Mouse (Mus musculus) erythroblast, embryonic 14.5 days (primary cell): ENCODE measurements around the gene Pth. TPM values are rescaled to one million over a fixed set of nuclear protein-coding genes. Genes with fewer than 3 reads are reported as not detected.

ENCODE experiments used
- H3K27me3 ChIP-seq: 2 replicates; pipeline ENCODE4 v1.6.1; 2012; ENCODE audit warnings: inconsistent platforms; ENCODE audit not compliant: control insufficient read depth
- H3K36me3 ChIP-seq: 2 replicates; pipeline ENCODE4 v1.6.1; 2012; ENCODE audit warnings: mild to moderate bottlenecking, inconsistent platforms; ENCODE audit not compliant: control insufficient read depth
- H3K4me1 ChIP-seq: 2 replicates; pipeline ENCODE4 v1.6.1; 2012; ENCODE audit warnings: inconsistent platforms; ENCODE audit not compliant: control insufficient read depth
- H3K4me3 ChIP-seq: replicated peaks from 2 replicates; pipeline ENCODE3; 2012; ENCODE audit warnings: moderate library complexity, mild to moderate bottlenecking, inconsistent platforms
- H3K9me3 ChIP-seq: 2 replicates; pipeline ENCODE4 v1.6.1; 2012; ENCODE audit warnings: low read length, inconsistent platforms, mixed read lengths; ENCODE audit not compliant: control insufficient read depth
- GATA1 ChIP-seq: IDR thresholded peaks from 2 replicates; pipeline ENCODE4 v1.6.1; 2012; ENCODE audit warnings: low read length, inconsistent platforms, mixed read lengths
- TAL1 ChIP-seq: IDR thresholded peaks from 3 replicates; pipeline ENCODE4 v1.6.1; 2012; ENCODE audit warnings: low read length, inconsistent platforms, mixed read lengths
- polyA plus RNA-seq: library from polyadenylated mRNA; stranded (reverse); fragments of >175 nt; gene quantifications from 2 replicates; pipeline ENCODE4 v1.2.3, GENCODE M21; 2012

Pth gene
- polyA plus RNA-seq, 1 experiment, result not detected

DNA sequence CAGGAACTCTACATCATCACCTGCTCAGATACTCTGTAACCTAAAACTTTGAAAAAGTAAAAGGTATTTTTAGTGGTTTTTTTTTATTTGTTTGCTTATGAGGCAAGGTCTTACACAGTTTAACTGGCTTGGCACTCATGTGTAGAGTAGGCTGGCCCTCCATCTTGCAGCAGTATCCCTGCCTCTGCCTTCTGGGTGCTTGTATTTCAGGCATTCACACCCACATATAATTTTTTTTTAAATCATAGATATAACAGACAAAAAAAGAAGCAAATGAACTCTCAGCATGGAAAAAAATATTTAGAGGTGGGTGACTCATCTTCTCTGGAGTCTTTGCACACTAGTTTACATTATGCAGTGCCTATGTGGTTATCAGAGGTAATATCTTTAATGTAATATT lies 9.7 kb upstream of the Pth start:
- H3K9me3 ChIP-seq, result no peaks in the 10 kb centered on the region
- no peaks in the 10 kb centered on the region for H3K4me1 ChIP-seq
- no peaks in the 10 kb centered on the region for H3K36me3 ChIP-seq
- no peaks in the 10 kb centered on the region for H3K27me3 ChIP-seq
- TF ChIP-seq TAL1, result no peak
- TF ChIP-seq GATA1, result no peak
- no peak overlapping the region for H3K4me3 ChIP-seq

DNA sequence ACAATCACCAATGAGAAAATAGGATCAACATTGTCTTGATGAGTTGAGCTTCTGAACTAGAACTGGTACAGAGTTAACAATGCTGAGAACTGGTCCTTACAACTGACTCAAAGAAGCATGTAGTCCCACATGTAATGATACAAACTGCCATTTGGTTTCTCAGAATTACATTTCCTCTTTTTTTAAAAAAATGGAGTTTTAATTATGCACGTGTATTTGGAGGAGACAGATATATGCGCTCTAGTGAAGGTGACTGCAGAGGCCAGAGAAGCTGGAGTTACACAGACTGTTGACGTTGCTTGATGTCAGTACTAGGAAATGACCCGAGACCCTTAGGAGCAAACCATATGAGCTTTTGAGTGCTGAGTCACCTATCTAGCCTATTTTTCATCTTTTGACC lies 8.3 kb upstream of the Pth start:
- H3K4me1 ChIP-seq, result peaks cover 4% of the 10 kb centered on the region
- no peaks in the 10 kb centered on the region for H3K27me3 ChIP-seq
- no peak overlapping the region for H3K4me3 ChIP-seq
- TF ChIP-seq GATA1 (no peak), TAL1 (no peak)
- no peaks in the 10 kb centered on the region for H3K9me3 ChIP-seq
- H3K36me3 ChIP-seq, result no peaks in the 10 kb centered on the region

DNA sequence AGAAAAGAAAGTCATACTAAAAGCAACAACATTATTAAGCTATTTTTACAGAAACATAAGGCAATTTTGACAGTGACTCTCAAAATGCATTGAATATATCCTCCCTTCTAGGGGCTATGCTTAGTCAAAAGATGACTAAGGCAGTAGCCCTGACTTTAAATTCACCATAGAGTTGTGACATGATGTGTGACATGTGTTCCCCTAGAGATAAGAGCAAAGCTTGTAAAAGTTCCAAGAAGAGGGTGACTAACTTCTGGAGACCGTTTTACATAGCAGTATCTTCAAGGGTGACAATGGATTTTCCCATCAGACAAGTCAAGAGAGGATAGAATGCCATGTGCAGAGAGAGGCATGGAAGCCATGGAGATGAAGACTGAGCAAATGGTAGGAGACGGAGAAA lies 3.2 kb upstream of the Pth start:
- Histone ChIP-seq H3K36me3 (no peaks in the 10 kb centered on the region), H3K27me3 (no peaks in the 10 kb centered on the region), H3K9me3 (no peaks in the 10 kb centered on the region), H3K4me3 (no peak overlapping the region), H3K4me1 (peaks cover 5% of the 10 kb centered on the region)
- no peak for TF ChIP-seq TAL1
- no peak for TF ChIP-seq GATA1

DNA sequence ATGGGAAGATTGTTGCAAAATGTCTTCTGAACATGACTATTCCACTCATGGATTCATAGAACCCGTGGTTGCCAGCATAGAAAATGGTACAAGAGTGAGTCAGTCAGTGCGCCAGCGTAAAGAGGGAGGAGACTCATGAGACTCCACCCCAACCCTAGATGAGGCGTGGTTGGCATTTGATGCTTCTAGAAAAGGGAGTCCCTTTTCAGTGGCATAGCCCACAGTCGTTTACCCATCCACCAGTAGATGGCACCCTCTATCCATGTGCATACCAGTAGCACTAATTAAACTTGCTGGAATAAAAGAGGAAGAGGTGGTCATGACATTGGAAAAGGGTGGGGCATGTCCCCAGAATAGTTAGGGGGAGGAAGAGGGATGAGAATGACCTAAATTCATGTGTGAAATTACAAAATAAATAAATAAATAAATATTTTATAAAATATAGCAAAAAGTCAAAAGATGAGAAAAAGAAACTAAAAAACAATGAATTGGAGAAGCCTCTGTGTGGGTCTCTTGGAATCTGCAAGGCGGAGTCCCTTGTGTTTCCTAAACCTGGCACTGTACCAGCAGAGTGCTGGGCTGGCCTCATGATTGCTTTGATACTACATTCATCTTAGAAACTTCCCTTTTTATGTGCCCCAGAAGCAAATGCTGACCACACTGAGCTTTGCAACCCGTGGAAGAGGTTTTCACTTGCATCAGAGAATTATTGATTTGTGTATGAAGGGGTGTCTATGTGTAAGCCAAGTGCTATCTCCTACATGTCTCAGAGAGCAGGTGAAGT lies 10.3 kb downstream of the Pth start:
- H3K9me3 ChIP-seq, result no peaks in the 10 kb centered on the region
- no peak for TF ChIP-seq TAL1
- no peak for TF ChIP-seq GATA1
- H3K4me1 ChIP-seq, result peaks cover 9% of the 10 kb centered on the region
- no peaks in the 10 kb centered on the region for H3K27me3 ChIP-seq
- no peaks in the 10 kb centered on the region for H3K36me3 ChIP-seq
- H3K4me3 ChIP-seq, result no peak overlapping the region

DNA sequence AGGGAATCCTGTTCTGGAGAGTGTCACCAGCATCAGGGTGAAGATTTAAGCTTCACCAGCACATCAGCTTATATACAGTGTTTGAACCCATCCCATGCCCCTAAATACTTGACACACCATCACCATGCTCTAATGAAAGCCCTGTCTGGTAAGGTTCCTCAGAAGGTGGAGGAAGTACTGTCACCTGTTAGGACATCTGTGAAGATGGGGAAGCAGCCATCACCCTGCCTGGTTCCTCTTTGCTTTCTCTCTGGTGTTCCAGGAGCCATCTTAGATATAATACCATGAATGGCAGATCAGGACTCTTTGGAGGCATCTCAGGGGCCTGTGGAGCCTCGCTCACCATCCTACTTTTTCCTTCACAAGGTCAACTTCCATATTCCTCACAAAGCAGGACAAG lies 15.7 kb downstream of the Pth start:
- Histone ChIP-seq H3K9me3 (no peaks in the 10 kb centered on the region), H3K27me3 (no peaks in the 10 kb centered on the region; the same call in 1 of the 2 replicates), H3K36me3 (no peaks in the 10 kb centered on the region), H3K4me1 (peaks cover 26% of the 10 kb centered on the region), H3K4me3 (no peak overlapping the region)
- TF ChIP-seq GATA1 (no peak), TAL1 (no peak)

DNA sequence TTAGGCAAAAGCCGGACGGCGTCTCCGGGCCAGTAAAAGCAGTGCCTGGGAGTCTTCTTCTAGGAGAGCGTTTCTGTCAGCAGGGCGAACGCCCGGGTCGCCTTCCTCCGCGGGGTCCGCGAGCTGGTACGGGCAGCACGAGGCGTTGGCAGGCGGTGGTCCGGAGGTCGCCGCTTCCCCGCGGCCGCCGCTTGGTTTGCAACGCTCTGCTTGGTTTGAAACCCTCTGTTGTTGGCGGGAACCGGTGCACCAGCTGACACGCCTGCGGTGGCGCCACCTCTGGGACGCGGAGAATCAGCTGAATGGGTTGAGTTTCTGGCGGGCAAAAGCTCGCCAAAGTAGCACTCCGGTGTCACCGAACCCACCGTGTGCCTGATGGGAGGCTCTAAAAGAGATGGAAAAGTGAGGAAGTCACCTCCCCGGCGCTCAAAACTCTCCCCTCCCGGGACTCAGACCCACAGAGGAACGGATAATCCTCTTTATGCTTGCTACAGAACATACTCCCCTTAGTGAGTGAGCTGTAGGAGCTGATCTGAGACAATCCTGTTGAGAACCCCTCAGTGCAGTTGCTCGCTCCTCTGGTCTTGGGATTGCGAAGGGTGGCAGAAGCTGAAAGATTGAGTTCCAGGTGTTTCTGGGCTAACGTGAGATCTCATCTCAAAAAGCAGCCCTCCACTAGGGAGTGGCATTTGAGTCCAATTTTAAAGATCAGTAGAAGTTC lies 18.6 kb downstream of the Pth start:
- Histone ChIP-seq H3K4me3 (peak overlapping the region; percentile 79), H3K9me3 (no peaks in the 10 kb centered on the region), H3K27me3 (no peaks in the 10 kb centered on the region; the same call in 1 of the 2 replicates), H3K36me3 (no peaks in the 10 kb centered on the region; the same call in 1 of the 2 replicates), H3K4me1 (peaks cover 31% of the 10 kb centered on the region)
- TF ChIP-seq TAL1 (no peak), GATA1 (no peak)

DNA sequence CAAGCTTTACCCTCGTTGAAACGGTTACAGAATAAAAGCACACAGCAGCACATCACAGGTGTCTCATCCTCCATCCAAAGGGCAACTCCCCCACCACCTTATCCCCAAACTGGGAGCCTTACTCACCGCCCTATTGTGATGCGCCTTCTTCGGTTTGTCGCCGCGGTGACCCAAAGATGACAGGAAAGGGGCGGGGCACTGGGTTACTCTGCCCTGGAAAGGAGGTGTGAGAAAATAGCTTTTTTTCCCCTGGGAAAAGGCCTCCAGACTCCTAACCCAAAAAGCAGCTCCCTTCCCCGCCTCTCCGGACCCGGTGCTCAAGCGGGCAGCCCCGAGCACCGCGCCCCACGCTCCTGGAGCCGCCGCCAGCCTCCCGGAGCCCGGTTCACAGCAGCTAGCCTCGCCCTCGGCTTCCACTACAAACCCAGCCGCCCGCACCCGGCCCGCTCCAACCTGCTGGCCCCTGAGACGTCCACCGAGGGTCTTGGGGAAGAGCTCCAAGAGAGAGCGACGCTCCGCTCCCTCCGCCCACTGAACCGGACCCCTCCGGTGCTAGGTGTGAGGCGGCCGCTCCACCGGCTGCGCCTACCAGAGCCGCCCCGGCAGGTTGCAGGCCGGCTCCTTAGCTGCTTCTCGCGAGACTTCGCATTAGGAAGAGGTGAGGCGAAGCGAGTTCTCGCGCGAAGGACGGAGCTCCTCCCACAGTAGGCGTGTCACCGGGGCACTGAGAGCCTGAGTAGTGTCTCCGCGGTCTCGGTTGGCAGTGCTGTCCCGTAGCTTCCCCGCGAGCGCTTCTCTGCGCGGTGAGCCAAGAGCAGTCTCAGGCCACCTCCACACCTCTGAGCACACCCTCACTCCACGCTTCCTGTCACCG lies 19.4 kb downstream of the Pth start, which contains the start of gene Btbd10:
Gene Btbd10 (minus strand): TSS at position 647 of the 874 bp plus-strand sequence.
- H3K4me3 ChIP-seq, result peak within 1 kb of the TSS; percentile 79
- TF ChIP-seq TAL1 (no peak), GATA1 (no peak)
- H3K36me3 ChIP-seq, result no peaks in the 10 kb centered on the region; the same call in 1 of the 2 replicates
- no peaks in the 10 kb centered on the region for H3K9me3 ChIP-seq
- H3K27me3 ChIP-seq, result no peaks in the 10 kb centered on the region; the same call in 1 of the 2 replicates
- H3K4me1 ChIP-seq, result peaks cover 31% of the 10 kb centered on the region

DNA sequence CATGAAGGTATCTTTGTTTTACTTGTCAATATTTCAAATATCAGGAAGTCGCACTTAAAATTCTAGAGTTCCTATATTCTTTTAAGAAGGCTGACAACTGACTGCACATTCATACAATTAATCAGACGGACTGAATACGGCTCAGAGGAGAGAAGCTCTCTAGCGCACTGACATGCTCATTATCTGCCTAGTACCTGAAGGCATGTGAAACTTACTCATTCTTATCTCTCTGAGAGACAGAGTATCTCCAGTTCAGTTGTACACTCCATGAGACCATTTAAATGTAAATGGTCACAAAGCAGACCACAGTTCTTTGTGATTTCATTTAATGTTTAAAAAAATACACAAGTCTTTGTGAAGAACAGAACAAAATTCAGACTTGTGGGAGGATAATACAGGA lies 20.9 kb downstream of the Pth start:
- no peaks in the 10 kb centered on the region; the same call in 1 of the 2 replicates for H3K36me3 ChIP-seq
- peak overlapping the region; percentile 79 for H3K4me3 ChIP-seq
- TF ChIP-seq TAL1 (no peak), GATA1 (no peak)
- H3K9me3 ChIP-seq, result no peaks in the 10 kb centered on the region
- peaks cover 31% of the 10 kb centered on the region for H3K4me1 ChIP-seq
- no peaks in the 10 kb centered on the region for H3K27me3 ChIP-seq

DNA sequence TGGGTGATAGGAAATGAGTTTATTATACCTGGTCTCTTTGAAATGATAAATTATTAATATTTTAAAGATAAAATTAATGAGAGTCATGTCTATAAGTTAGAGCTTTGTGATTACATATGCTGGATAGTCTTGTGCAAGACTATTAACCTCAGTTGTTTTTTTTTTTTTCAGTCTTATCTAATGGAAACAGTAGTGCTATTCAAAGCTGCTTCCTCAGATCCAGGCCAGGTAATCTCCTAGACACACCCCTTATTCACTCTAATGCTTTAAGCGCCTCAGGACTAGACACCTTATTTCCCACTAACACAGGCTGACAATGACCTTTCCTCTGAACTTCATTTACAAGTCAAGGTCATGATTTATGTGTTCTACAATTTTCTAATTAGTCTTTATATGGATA lies 39.3 kb downstream of the Pth start:
- no peaks in the 10 kb centered on the region for H3K27me3 ChIP-seq

More for the DNA sequence above, 39.3 kb downstream of the Pth start:
- no peaks in the 10 kb centered on the region for H3K9me3 ChIP-seq
- H3K36me3 ChIP-seq, result no peaks in the 10 kb centered on the region
- peaks cover 8% of the 10 kb centered on the region for H3K4me1 ChIP-seq
- no peak overlapping the region for H3K4me3 ChIP-seq
- no peak for TF ChIP-seq GATA1
- TF ChIP-seq TAL1, result peak; percentile 23; the same call in 1 of the 3 replicates
